Mouse (Mus musculus) midbrain, embryonic 14.5 days (tissue): ENCODE results near the gene Cldn3. TPM values are rescaled to one million over a fixed set of nuclear protein-coding genes. Genes with fewer than 3 reads are reported as not detected.
A peak's percentile ranks its signal among the peaks of the same experiment; 100 is the strongest.
"Not testable (repeated sequence)": the region's sequence is repeated elsewhere in the genome, so short reads cannot be mapped to it uniquely, and the experiment has no call there.

ENCODE experiments used
- ATAC-seq: fragments of 200-750 bp; cut with Nextera tagmentation; 2 replicates; pipeline ENCODE4 v1.8.0; 2017; ENCODE audit warnings: moderate number of reproducible peaks, moderate library complexity; ENCODE audit not compliant: low FRiP score, low TSS enrichment
- DNase-seq: peaks from one replicate; pipeline ENCODE4 v3.0.0-alpha.2; 2015
- H3K27ac ChIP-seq: fragments of 300-500 bp; sonication (generic); replicated peaks from 2 replicates; pipeline ENCODE4 v1.5.1; 2014; ENCODE audit warnings: mild to moderate bottlenecking, low read depth, low read length, moderate library complexity
- H3K27me3 ChIP-seq: fragments of 300-500 bp; sonication (generic); 2 replicates; pipeline ENCODE4 v1.6.1; 2014; ENCODE audit warnings: low read length, control low read depth, mixed read lengths; ENCODE audit not compliant: control insufficient read depth, insufficient read depth
- H3K36me3 ChIP-seq: fragments of 300-500 bp; sonication (generic); 2 replicates; pipeline ENCODE4 v1.6.1; 2014; ENCODE audit warnings: low read length, control low read depth; ENCODE audit not compliant: control insufficient read depth, insufficient read depth
- H3K4me1 ChIP-seq: fragments of 300-500 bp; sonication (generic); 2 replicates; pipeline ENCODE4 v1.6.1; 2014; ENCODE audit warnings: mild to moderate bottlenecking, antibody characterized with exemption, low read length, control low read depth; ENCODE audit not compliant: control insufficient read depth, insufficient read depth
- H3K4me2 ChIP-seq: fragments of 300-500 bp; sonication (generic); 2 replicates; pipeline ENCODE4 v1.6.1; 2014; ENCODE audit warnings: mild to moderate bottlenecking, low read length, moderate library complexity
- H3K4me3 ChIP-seq: fragments of 300-500 bp; sonication (generic); replicated peaks from 2 replicates; pipeline ENCODE4 v1.5.1; 2014; ENCODE audit warnings: low read depth, low read length
- H3K9ac ChIP-seq: fragments of 300-500 bp; sonication (generic); replicated peaks from 2 replicates; pipeline ENCODE4 v1.6.1; 2014; ENCODE audit warnings: mild to moderate bottlenecking, low read length, moderate library complexity
- H3K9me3 ChIP-seq: fragments of 300-500 bp; sonication (generic); 2 replicates; pipeline ENCODE4 v1.6.1; 2016; ENCODE audit warnings: low read length, control low read depth, mixed read lengths; ENCODE audit not compliant: control insufficient read depth
- whole genome bisulfite sequencing: fragments of 180-500 bp; shearing (Covaris S2); extraction: QIAGEN DNeasy Blood & Tissue Kit; methylation state at CpG from one replicate; pipeline ENCODE4 v1.1.7; 2014; 5-methylcytosine and 5-hydroxymethylcytosine counted together
- polyA plus RNA-seq: library from polyadenylated mRNA; unstranded; fragments of >200 nt; fragmentation: Nextera tagmentation; extraction: Ambion mirVana; gene quantifications from 2 replicates; pipeline ENCODE4 v1.2.1, GENCODE M21; 2014

The Cldn3 gene
- polyA plus RNA-seq, 1 experiment from 2014 or later: 1.3 TPM

DNA sequence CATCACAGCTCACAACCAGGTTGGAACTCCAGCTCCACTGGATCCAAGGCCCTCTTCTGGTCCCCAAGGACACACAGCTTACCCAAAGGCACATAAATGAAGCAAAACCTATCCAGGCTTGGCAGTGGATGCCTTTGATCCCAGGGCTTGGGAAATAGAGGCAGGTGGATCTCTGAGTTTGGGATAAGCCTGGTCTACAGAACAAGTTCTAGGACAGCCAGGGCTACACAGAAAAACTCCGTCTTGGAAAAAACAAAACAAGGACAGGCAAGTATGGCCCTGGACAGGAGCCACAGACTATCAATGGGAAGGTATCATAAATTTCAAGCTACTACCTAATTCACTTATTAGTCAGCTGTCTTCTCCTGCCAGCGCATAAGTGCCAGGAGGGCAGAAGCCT, 24.5 kb upstream of the Cldn3 start:
- no peak overlapping the region for H3K4me2 ChIP-seq
- no peaks in the 10 kb centered on the region for H3K27me3 ChIP-seq
- H3K9ac ChIP-seq: no peak overlapping the region
- WGBS: 95% methylated on average over 2 of the region's 2 CpGs
- H3K36me3 ChIP-seq: no peaks in the 10 kb centered on the region
- ATAC-seq: no peak
- H3K9me3 ChIP-seq: no peaks in the 10 kb centered on the region
- no peak overlapping the region for H3K27ac ChIP-seq
- no peak for DNase-seq
- H3K4me3 ChIP-seq: no peak overlapping the region
- H3K4me1 ChIP-seq: peaks cover 6% of the 10 kb centered on the region; the same call in 1 of the 2 replicates

- no peak overlapping the region for H3K4me3 ChIP-seq
- 43% methylated on average over 5 of the region's 5 CpGs for WGBS
- no peak overlapping the region for H3K4me2 ChIP-seq
- H3K27ac ChIP-seq: no peak overlapping the region
- H3K9me3 ChIP-seq: no peaks in the 10 kb centered on the region
- no peaks in the 10 kb centered on the region for H3K27me3 ChIP-seq
- no peaks in the 10 kb centered on the region for H3K36me3 ChIP-seq
- no peak overlapping the region for H3K9ac ChIP-seq
- DNase-seq (no peak), ATAC-seq (no peak)
- H3K4me1 ChIP-seq: peaks cover 6% of the 10 kb centered on the region; the same call in 1 of the 2 replicates
Measured at GRCm38 (mm10) chr5:134963546-134963945, 22.5 kb upstream of the Cldn3 start.

GRCm38 (mm10) chr5:134964655-134965054, 21.4 kb upstream of the Cldn3 start:
- H3K27me3 ChIP-seq, H3K36me3 ChIP-seq, H3K9me3 ChIP-seq, H3K27ac ChIP-seq, ATAC-seq, DNase-seq, H3K9ac ChIP-seq, H3K4me2 ChIP-seq, H3K4me3 ChIP-seq, H3K4me1 ChIP-seq: not testable (repeated sequence)

- peak overlapping the region; percentile 42 for H3K4me2 ChIP-seq
- WGBS: 4% methylated on average over 10 of the region's 10 CpGs
- H3K9me3 ChIP-seq: no peaks in the 10 kb centered on the region
- peaks cover 6% of the 10 kb centered on the region; the same call in 1 of the 2 replicates for H3K4me1 ChIP-seq
- no peaks in the 10 kb centered on the region for H3K36me3 ChIP-seq
- peak overlapping the region; percentile 10; the same call in 1 of the 2 replicates for H3K4me3 ChIP-seq
- H3K27ac ChIP-seq: no peak overlapping the region
- H3K9ac ChIP-seq: no peak overlapping the region
- DNase-seq: peak; percentile 90
- H3K27me3 ChIP-seq: no peaks in the 10 kb centered on the region
- no peak for ATAC-seq
Measured at GRCm38 (mm10) chr5:134965473-134965851, 20.6 kb upstream of the Cldn3 start.

GRCm38 (mm10) chr5:134965852-134966821, 19.9 kb upstream of the Cldn3 start:
- Histone ChIP-seq H3K36me3 (no peaks in the 10 kb centered on the region), H3K27me3 (no peaks in the 10 kb centered on the region), H3K27ac (no peak overlapping the region), H3K9ac (no peak overlapping the region), H3K9me3 (no peaks in the 10 kb centered on the region), H3K4me3 (peak overlapping the region; percentile 10; the same call in 1 of the 2 replicates), H3K4me1 (peaks cover 6% of the 10 kb centered on the region; the same call in 1 of the 2 replicates), H3K4me2 (peak overlapping the region; percentile 42)
- DNase-seq (peak; percentile 67), ATAC-seq (no peak)
- 5% methylated on average over 33 of the region's 33 CpGs for WGBS

GRCm38 (mm10) chr5:134967164-134967944, 18.7 kb upstream of the Cldn3 start:
- ATAC-seq: no peak
- Histone ChIP-seq H3K27ac (no peak overlapping the region), H3K9ac (no peak overlapping the region), H3K27me3 (no peaks in the 10 kb centered on the region), H3K4me2 (no peak overlapping the region), H3K4me3 (no peak overlapping the region), H3K4me1 (peaks cover 6% of the 10 kb centered on the region; the same call in 1 of the 2 replicates), H3K36me3 (no peaks in the 10 kb centered on the region), H3K9me3 (no peaks in the 10 kb centered on the region)
- WGBS: 82% methylated on average over 20 of the region's 20 CpGs
- no peak for DNase-seq

DNA sequence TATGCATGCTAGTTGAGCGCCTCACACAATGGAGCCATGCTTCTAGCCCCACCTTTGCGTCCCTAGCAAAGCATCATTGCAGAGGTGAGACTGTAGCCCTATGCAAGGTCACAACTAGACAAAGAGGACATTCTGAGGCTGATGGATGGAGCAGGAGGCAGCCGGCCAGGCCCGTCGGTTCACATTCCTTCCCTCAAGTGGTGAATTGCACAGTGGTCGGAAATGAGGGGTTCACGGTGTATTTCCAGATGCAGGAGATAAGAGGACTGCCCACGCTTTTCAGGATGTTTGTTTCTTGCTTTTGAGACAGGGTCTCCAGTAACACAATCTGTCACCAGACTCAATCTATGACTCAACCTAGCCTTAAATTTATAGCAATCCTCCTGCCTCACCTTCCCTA, 15.3 kb upstream of the Cldn3 start:
- 84% methylated on average over 8 of the region's 8 CpGs for WGBS
- no peak for ATAC-seq
- H3K27ac ChIP-seq: no peak overlapping the region
- H3K36me3 ChIP-seq: no peaks in the 10 kb centered on the region
- no peaks in the 10 kb centered on the region for H3K9me3 ChIP-seq
- DNase-seq: no peak
- no peak overlapping the region for H3K4me2 ChIP-seq
- H3K9ac ChIP-seq: no peak overlapping the region
- no peaks in the 10 kb centered on the region for H3K27me3 ChIP-seq
- no peak overlapping the region for H3K4me3 ChIP-seq
- peaks cover 6% of the 10 kb centered on the region; the same call in 1 of the 2 replicates for H3K4me1 ChIP-seq

- Histone ChIP-seq H3K4me1 (no peaks in the 10 kb centered on the region), H3K27me3 (no peaks in the 10 kb centered on the region), H3K4me2 (no peak overlapping the region), H3K27ac (no peak overlapping the region), H3K4me3 (no peak overlapping the region), H3K36me3 (no peaks in the 10 kb centered on the region), H3K9me3 (no peaks in the 10 kb centered on the region), H3K9ac (no peak overlapping the region)
- ATAC-seq (no peak), DNase-seq (no peak)
Measured at GRCm38 (mm10) chr5:134973081-134973480, 12.9 kb upstream of the Cldn3 start.
